Mouse (Mus musculus) gastrocnemius, adult 2 months (tissue): ENCODE results near the gene 2310034G01Rik. TPM values are rescaled to one million over a fixed set of nuclear protein-coding genes. Genes with fewer than 3 reads are reported as not detected.
A peak's percentile ranks its signal among the peaks of the same experiment; 100 is the strongest.

ENCODE experiments used
- DNase-seq: peaks from one replicate; pipeline ENCODE4 v3.0.0; 2022
- H3K27ac ChIP-seq: fragments of 200-600 bp; 2 replicates; pipeline ENCODE4 v1.8.1; 2022; ENCODE audit warnings: mild to moderate bottlenecking
- H3K4me3 ChIP-seq: fragments of 200-600 bp; 2 replicates; pipeline ENCODE4 v1.8.1; 2022; ENCODE audit warnings: mild to moderate bottlenecking, moderate library complexity
- CTCF ChIP-seq: fragments of 200-600 bp; IDR thresholded peaks from 2 replicates; pipeline ENCODE4 v1.8.1; 2022; ENCODE audit warnings: antibody characterized with exemption, mild to moderate bottlenecking, moderate library complexity
- intact Hi-C: fragments of 180-260 bp; cut with DNase I; formaldehyde crosslinking; loops from one replicate; pipeline ENCODE4 v1.15.1; 2025
- total RNA-seq, 2 experiments: library from RNA; stranded (reverse); gene quantifications; 2 replicates each; pipeline ENCODE4 v1.2.3; 2021

The 2310034G01Rik gene
- total RNA-seq, 2 experiments from 2014 or later, result 0.17 to 0.18 TPM

GRCm38 (mm10) chr19:46331326-46331725, 18.8 kb downstream of the 2310034G01Rik start:
- no peak overlapping the region for H3K4me3 ChIP-seq
- DNase-seq, result no peak

DNA sequence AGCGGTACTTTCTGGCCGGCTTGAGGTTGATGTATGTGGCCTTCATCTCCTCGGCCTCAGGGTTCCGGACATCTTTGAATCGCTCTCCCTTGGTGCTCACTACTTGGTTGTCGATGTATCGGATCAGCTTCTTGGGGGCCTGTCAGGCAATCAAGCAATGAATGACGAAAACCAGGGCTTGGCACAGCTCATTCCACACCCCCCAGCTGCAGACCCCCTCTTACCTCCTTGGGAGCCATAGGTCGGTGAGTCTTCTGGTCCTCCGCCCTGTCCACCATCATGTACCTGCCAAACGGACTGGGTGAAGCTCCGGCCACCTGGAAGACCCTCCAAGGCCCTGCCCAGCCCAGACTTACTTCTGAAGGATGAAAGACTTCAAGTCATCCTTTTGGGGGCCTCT, 19.4 kb downstream of the 2310034G01Rik start:
- TF ChIP-seq CTCF, result no peak
- H3K27ac ChIP-seq, result no peak overlapping the region
- DNase-seq, result no peak
- no peak overlapping the region for H3K4me3 ChIP-seq
- intact Hi-C loops, result loop anchor here (10.0 kb wide), 1 partner anchor 114 kb away; no protein-coding TSS in a partner anchor

More at GRCm38 (mm10) chr19:46331326-46331725, 18.8 kb downstream of the 2310034G01Rik start:
- intact Hi-C loops, result loop anchor here (10.0 kb wide), 1 partner anchor 113 kb away; no protein-coding TSS in a partner anchor
- H3K27ac ChIP-seq, result no peak overlapping the region
- TF ChIP-seq CTCF, result no peak

GRCm38 (mm10) chr19:46329951-46330350, 20.2 kb downstream of the 2310034G01Rik start:
- Histone ChIP-seq H3K27ac (0 out of 2 replicates have a peak overlapping the region, but pooled peaks have one; percentile 36), H3K4me3 (peak overlapping the region; percentile 21)
- TF ChIP-seq CTCF, result peak; percentile 91
- peak; percentile 88 for DNase-seq
- intact Hi-C loops, result loop anchor here (10.0 kb wide), 1 partner anchor 115 kb away; no protein-coding TSS in a partner anchor

DNA sequence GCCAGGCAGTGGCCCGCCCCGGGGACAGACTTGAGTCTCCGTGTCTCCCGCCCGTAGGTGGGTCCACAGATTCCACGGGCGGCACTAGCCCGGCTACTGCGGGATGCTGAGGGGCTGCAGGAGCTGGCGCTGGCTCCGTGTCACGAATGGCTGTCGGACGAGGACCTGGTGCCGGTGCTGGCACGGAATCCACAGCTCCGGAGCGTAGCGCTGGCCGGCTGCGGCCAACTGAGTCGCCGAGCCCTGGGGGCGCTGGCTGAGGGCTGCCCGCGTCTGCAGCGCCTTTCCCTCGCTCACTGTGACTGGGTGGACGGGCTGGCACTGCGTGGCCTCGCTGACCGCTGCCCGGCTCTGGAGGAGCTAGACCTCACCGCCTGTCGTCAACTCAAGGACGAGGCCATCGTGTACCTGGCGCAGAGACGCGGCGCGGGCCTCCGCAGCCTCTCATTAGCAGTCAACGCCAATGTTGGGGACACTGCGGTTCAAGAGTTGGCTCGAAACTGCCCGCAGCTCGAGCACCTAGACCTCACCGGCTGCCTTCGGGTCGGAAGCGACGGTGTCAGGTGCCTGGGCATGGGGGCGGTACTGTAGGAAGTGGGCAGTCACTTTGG, 21.0 kb downstream of the 2310034G01Rik start:
- TF ChIP-seq CTCF, result no peak
- DNase-seq, result no peak
- peak overlapping the region; percentile 75 for H3K4me3 ChIP-seq
- intact Hi-C loops, result no loop called here
- peak overlapping the region; percentile 95 for H3K27ac ChIP-seq

GRCm38 (mm10) chr19:46328081-46329030, 21.7 kb downstream of the 2310034G01Rik start, which contains the start of gene Fbxl15:
Fbxl15 (plus strand) TSS chr19:46328184.
- peak within 1 kb of the TSS; percentile 95 for H3K27ac ChIP-seq
- intact Hi-C loops, result no loop called here
- H3K4me3 ChIP-seq, result peak within 1 kb of the TSS; percentile 75
- peak; percentile 96 for DNase-seq
- no peak; the same call in 1 of the 2 replicates for TF ChIP-seq CTCF

DNA sequence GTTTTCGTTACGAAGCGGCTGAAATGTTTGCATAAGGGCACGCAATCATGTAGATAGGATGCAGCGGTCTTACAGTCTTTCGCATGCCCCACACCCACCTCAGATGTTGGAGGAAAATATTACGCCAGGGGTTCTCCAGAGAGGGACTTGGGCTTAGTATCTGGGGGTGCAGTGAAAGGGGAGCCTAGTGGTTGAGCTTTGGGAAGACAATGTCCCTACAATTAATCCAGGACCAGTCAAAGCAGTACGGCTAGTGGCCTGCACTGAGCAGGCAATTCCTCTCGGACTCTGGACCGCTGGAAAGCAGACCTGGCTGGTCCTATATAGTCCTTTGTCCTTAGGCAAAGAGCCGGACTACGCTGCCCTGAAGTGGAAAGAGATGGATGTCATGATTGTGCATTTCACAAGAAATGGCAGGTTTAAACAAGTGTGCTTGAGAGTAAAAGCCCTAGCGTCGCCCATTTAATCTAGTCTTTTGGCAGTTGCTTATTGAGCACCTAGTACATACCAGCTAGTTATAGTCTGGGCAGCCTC, 22.5 kb downstream of the 2310034G01Rik start:
- intact Hi-C loops, result no loop called here
- no peak for TF ChIP-seq CTCF
- no peak for DNase-seq
- H3K27ac ChIP-seq, result peak overlapping the region; percentile 95
- H3K4me3 ChIP-seq, result peak overlapping the region; percentile 75

DNA sequence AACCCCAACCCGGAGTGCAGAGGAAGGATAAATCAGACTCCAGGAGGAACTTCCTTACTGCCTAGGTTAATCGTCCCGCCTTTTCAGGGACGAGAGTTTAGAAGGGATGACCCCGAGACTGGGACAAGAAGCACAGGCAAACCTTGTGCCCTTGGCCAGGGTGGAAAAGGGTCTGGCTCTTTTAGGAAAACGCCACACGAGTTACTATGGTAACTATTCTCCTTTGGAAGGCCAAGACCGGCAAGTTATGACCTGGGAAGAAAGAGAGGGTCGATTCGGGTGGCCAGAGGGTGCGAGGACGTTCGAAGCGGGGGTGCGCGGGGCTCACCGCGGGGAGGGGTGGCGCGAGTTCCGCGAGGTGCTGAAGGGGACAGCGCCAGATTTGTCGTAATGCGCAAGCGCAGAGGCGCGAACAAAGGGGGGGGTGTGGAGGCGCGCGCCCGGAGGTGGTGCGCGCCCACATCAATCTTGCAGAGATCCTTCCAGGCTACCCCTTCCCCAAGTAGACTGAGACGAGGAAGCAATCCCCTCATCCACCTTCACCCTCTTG, 23.3 kb downstream of the 2310034G01Rik start, which contains the start of gene Psd:
TSS of gene Psd (minus strand) at position 401 of the 550 bp plus-strand sequence.
- intact Hi-C loops, result no loop called here
- peak; percentile 68 for DNase-seq
- TF ChIP-seq CTCF, result no peak
- Histone ChIP-seq H3K27ac (peak within 1 kb of the TSS; percentile 95), H3K4me3 (peak within 1 kb of the TSS; percentile 75)

- Histone ChIP-seq H3K27ac (no peak overlapping the region), H3K4me3 (peak overlapping the region; percentile 75)
- TF ChIP-seq CTCF, result no peak
- intact Hi-C loops, result no loop called here
- DNase-seq, result no peak
These were observed 23.9 kb downstream of the 2310034G01Rik start for GRCm38 (mm10) chr19:46326019-46326755.

- TF ChIP-seq CTCF, result no peak
- no peak overlapping the region for H3K4me3 ChIP-seq
- DNase-seq, result no peak
- intact Hi-C loops, result no loop called here
- no peak overlapping the region for H3K27ac ChIP-seq
These were observed 25.2 kb downstream of the 2310034G01Rik start for GRCm38 (mm10) chr19:46324918-46325317.

DNA sequence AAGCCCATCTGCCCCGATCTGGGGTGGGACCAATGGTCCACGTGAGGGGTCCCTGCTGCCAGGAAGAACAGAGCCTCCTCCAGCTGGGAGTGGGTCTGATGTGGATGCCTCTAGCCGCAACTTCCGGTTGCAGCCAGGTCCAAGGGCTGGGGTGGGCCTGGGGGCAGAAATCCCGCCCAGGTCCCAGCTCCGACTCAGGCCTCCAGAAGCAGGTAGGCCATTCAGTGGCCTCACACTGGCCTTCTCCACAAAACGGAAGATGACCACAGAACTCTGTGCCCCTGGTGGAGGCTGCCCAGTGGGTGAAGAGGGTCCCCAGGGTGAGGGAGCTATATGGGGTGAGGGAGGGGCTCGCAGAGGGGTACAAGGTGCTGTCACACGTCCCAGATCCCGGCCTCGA, 25.7 kb downstream of the 2310034G01Rik start:
- no peak overlapping the region for H3K27ac ChIP-seq
- intact Hi-C loops, result no loop called here
- no peak for DNase-seq

GRCm38 (mm10) chr19:46323716-46324115, 26.4 kb downstream of the 2310034G01Rik start:
- no peak for TF ChIP-seq CTCF
- no peak overlapping the region for H3K4me3 ChIP-seq
- intact Hi-C loops, result no loop called here
- DNase-seq, result no peak
- no peak overlapping the region for H3K27ac ChIP-seq

More for the DNA sequence above, 25.7 kb downstream of the 2310034G01Rik start:
- H3K4me3 ChIP-seq, result no peak overlapping the region
- no peak for TF ChIP-seq CTCF
